Mouse (Mus musculus) G1E-ER4 (cell line): ENCODE results near the gene Nat8f5. TPM values are rescaled to one million over a fixed set of nuclear protein-coding genes. Genes with fewer than 3 reads are reported as not detected.
"Not testable (repeated sequence)": the region's sequence is repeated elsewhere in the genome, so short reads cannot be mapped to it uniquely, and the experiment has no call there.

ENCODE experiments used
- GATA1 ChIP-seq: IDR thresholded peaks from one replicate; pipeline ENCODE4 v1.8.0; 2012; ENCODE audit warnings: low read length, inconsistent platforms
- polyA plus RNA-seq: library from polyadenylated mRNA; stranded (reverse); fragments of >175 nt; gene quantifications from 2 replicates; pipeline ENCODE4 v1.2.3, GENCODE M21; 2012

The Nat8f5 gene
- polyA plus RNA-seq = not detected in 2 replicates

DNA sequence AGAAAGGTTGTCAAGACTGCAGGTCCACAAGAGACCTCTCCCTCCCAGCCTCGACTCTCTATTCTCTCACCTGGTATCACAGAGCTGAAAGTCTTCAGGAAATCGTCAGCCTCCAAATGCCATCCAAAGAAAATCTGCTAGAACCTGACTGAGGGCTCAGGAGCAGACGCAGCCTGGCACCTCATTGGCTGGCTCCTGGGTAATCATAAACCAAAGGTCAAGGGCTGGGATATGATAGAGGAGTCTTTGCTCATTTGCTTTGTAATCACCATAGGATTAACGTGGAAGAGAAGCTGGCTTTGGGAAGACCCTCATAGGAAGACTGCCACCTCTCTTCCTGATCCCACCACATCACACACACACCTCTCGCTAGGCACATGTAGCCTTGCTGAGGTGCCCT is at the start of gene Nat8f5, which contains the start of gene Nat8f6:
Nat8f5 (minus strand) TSS at position 136 of the 400 bp plus-strand sequence.
Nat8f6 (minus strand) TSS at position 118 of the 400 bp plus-strand sequence.
- no peak for TF ChIP-seq GATA1

DNA sequence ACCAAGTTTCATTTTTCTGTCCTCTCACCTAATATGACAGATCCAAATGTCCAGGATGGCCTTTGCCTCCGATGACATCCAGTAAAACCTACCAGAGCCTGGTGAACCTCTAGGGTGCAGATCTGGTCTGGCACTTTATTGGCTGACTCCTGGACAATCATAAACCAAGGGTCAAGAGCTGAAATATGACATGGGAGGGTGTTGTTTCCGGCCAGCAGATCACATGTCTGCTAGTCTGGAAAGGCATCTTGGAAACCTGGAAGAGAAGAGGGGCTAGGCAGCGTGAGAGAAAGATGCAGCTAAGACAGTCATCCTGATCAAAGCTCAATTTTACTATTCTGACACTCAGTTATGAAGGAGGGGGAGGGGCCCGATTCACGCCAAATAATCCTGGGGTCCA is 48.2 kb upstream of the Nat8f5 start, which contains the start of gene Nat8f2:
Nat8f2 (minus strand) TSS at position 153 of the 400 bp plus-strand sequence.
- not testable (repeated sequence) for TF ChIP-seq GATA1

DNA sequence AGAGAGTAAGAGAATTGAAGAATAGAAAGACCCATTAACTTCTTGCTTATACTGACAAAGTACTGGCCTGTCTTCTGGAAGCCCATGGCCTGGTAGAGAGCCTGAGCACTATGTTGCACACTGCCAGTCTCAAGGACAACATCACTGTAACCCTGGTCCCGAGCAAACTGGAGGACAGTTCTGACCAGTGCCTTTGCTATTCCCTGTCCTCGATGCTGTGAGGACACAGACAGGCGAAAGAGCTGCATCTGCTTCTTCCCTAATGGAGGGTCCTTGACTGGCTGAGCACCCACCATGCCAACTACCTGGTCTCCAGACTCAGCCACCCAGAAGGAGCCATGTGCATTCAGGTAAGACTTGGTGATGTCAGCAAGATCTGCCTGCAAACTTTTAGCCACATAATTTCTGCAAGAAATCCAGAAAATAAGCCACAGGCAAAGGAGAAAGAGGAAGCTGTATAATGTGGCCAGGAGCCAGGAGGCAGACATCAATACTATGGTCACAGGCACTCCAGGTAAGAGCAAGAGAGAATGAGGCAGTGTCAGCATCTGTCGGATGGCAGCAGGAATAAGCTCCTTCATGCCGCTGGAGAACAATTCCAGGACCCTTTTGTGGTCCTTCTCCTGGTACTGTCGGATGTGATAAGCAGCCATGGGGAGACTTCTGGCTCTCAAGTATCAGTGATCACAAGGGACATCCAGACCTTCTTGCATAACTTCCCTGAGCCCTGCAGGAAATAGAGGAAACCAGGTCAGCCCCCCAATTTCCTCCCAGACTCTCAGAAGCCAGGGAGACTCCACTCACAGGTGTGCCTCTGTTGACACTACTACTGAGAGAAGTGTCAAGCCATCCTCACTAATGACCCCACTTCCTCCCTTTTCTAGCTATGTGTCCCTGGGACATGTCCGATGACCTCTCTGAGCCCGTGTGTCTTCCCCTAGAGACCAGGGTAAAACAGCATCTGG is 47.2 kb upstream of the Nat8f5 start:
- TF ChIP-seq GATA1 = no peak

- no peak for TF ChIP-seq GATA1
Observed at GRCm38 (mm10) chr6:85863840-85864239, 43.1 kb upstream of the Nat8f5 start.

DNA sequence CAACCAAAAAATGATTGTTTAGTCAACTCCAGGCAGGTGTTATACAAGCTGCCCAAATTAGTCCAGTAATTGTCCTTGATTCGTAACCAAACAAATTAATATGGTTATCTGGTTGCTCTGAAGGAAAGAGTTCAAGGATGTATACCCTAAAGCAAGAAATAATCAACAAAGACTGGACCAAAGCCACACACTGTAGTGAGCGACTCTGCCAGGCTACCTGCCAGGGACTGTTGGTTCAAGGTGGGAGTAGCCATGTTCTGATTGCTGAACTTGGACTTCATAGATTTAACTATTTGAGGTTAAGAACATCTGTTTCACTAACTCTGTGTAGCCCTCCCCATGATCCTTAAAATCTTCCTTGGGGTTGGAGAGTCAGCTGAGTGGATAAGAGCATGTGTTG is 42.4 kb upstream of the Nat8f5 start:
- TF ChIP-seq GATA1 = no peak

GRCm38 (mm10) chr6:85862565-85862964 is 41.8 kb upstream of the Nat8f5 start:
- no peak for TF ChIP-seq GATA1

DNA sequence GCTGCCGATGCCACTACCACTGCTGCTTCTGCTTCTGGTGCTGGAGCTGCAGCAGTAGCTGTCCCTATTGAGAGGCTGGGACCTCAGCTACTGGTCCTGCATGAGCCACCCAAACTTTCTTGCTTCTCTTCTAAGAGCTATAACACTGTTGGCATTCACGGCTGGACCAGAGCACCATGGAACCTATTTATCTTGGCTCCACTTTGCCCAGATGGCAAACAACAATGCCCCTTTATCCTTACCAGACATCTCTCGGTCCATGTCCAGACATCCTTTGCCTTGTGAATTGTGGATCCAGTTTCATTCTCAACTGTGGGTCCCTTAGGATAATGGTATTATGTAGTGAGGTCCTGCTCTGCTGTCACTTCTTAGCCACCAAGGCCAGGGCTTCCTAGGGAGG is 40.5 kb upstream of the Nat8f5 start:
- TF ChIP-seq GATA1 = no peak

DNA sequence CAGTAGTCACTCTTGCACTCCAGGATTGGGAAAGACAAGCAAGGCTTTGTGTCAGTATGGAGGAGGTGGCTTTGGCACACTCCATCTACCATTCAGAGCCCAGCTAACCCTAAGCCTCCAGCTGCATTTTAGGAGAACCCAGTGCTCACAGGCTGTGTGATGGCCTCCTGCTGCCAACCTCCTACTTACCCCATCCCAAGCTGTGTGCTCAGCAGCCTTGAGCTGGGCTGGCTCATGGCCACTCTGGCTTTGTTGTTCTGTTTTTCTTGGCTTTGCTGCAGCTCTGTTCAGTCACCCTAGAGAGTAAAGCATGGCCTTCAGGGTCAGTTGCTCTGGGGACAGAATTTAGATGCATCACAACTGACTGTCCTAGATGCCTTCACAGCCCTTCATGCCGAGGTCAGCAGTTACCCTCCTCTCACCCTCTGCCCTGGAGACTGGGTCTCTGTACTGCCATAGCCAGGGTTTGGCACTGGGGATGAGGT is 35.5 kb upstream of the Nat8f5 start:
- no peak for TF ChIP-seq GATA1

- TF ChIP-seq GATA1 = no peak
Observed at GRCm38 (mm10) chr6:85853481-85853880, 32.7 kb upstream of the Nat8f5 start.

DNA sequence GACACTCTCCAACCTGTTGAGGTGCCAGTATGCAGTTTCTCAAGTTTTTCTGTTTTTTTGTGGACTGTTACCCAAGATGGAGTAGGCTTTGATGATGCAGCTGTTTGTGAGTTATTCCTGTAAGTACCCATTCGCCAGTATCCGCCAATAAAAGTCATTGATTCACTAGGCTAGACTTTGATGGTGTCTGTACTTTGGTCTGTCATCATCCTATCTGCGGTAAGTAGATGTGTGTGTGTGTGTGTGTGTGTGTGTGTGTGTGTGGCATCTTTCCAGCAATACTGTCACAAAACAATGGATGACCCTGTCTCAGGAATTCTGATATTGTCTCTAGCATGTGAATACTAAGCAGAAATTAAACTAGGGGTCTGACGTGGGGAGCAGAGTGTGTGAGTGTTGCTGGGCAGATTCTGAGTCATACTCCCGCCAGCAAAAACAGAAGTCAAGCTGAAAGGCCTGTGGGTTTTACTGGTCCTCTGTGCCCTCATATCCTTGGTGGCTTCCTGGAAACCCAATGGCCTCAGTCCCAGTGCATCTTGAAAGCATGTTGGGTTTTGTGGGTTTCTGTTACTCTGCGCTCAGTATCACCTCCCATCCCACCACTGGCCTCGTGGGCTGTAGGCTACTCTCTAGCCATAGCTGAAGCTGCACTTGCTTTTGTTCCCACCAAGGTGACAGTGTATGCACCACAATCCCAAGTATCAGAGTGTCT is 30.4 kb upstream of the Nat8f5 start:
- no peak for TF ChIP-seq GATA1

GRCm38 (mm10) chr6:85849240-85849639 is 28.5 kb upstream of the Nat8f5 start:
- TF ChIP-seq GATA1 = no peak

GRCm38 (mm10) chr6:85848140-85848539 is 27.4 kb upstream of the Nat8f5 start:
- no peak for TF ChIP-seq GATA1

DNA sequence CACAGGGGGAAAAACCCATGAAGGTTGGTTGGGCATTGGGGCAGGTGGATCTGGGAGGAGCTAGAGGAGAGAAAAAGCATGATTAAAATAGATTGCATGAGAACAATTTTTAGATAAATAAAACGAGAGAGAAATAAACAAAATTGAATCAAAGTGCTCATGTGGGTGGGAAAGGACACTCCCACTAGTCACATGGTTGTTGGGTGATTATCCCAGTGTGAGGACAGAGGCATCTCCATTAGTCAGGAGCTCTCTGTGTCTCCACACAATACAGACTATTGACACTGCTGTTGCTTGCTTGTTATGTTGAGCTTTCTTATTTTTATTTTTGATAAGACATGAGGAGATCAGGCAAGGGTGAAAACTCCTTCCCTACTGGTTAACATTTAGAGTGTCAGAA is 26.1 kb upstream of the Nat8f5 start:
- TF ChIP-seq GATA1 = no peak

DNA sequence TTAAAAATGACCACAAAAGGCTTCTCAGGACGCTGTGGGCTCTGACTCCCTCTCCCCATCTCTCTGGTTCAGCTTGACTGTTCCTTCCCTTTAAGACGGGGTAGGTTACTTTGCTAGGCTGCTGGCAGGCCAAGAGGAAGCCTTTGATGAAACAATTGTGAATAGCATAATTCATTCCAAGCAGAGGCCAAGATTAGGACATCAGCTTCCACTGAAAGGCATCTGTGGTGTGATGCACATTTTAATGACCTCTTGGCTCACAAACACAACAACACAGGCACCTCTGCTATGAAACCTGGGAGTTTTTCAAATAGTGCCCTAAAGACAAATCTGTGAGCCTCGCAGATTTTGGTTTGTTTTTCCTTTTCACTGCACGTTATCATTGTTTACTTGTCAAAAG is 19.2 kb upstream of the Nat8f5 start:
- no peak for TF ChIP-seq GATA1

GRCm38 (mm10) chr6:85838674-85839073 is 17.9 kb upstream of the Nat8f5 start:
- no peak for TF ChIP-seq GATA1

DNA sequence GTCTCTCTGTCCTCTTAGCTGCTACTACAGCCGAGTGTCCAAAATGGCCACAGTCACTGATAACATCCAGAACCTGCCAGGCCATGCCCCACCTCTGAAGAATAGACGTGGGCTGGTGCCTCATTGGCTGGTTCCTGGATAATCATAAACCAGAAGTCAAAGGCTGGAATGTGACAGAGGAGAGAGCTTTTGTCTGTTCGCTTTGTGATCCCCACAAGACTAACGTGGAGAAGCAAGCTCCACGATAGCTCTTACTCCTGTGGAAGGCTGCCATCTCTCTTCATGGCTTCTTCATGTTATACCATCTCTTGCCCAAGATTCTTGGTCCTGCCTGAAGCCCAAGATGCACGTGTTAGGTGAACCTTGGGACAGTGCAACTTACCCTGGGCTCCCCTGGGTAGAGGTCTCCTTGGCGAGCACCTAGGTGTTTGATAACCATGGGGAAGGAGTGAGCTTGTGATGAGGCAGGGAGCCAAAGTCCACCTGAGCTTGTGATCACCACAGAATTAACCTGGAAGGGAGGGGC is 11.1 kb upstream of the Nat8f5 start, which contains the start of gene Nat8:
Nat8 (minus strand) TSS at position 287 of the 526 bp plus-strand sequence.
- no peak for TF ChIP-seq GATA1

- TF ChIP-seq GATA1 = no peak
Observed at GRCm38 (mm10) chr6:85829462-85829861, 8.7 kb upstream of the Nat8f5 start.
